Mouse (Mus musculus) E14TG2a.4 (cell line): ENCODE measurements around the gene Mllt11.

Source experiments
- CTCF ChIP-seq: conservative IDR thresholded peaks from 2 replicates; pipeline ENCODE4 v1.5.1; 2014; ENCODE audit warnings: low read length
- NANOG ChIP-seq: IDR thresholded peaks from 2 replicates; pipeline ENCODE4 v1.6.1; 2014; ENCODE audit warnings: borderline replicate concordance, low read length, mixed read lengths
- POU5F1 ChIP-seq: IDR thresholded peaks from 2 replicates; pipeline ENCODE4 v1.6.1; 2014; ENCODE audit warnings: low read length, borderline replicate concordance

DNA sequence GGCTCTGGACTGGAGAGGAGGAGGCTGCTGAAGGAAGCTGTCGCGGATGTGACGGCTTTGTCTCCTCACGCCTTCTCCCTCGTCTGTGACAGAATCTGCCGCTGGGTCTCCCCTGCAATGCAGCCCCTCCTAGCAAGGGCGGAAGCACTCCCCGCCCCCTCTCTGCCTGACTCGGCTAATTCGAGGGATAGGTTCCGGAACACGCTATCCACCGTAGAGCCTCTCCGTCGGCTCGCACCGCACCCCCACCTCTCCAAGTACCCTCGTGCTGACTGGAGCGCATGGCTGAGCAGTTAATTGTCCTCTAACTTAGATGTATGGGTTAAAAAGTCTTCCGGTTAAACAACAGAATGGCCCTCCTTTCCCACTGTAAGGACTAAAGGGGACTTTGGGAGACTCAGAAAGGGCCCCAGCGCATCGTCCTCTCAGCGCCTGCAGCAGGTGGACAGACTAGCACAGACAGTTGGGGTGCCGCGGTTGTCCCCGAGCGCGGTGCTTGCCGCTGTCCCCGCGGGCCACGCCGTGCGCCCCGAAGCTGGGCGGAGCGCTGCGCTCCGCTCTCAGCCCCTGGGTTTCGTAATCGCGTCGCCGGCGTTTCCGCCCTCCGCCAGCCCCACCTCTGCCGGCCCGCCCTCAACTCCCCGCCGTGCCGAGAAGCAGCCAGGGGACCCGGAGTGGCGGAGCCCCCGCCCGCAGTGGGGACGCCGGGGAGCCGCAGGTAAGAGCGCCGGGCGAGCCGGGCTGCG lies 3.6 kb downstream of the Mllt11 start, which contains the start of gene Cdc42se1:
- TF ChIP-seq CTCF = no peak
- no peak for TF ChIP-seq POU5F1
- TF ChIP-seq NANOG = no peak
